15 mouse cellular contexts compared by ENCODE assay signal in genomic region chr6:54833427-54833826, GRCm38 (mm10).
"Had no signal": no experiment of that assay in that cellular context is flagged by ENCODE, and none has a peak within 500 bp of the region (broad histone marks: within the 10 kb centered on the region; RNA-seq: fewer than 3 reads in every experiment).

No protein-coding gene starts in this region.

- H3K27ac ChIP-seq: midbrain, embryonic 10.5 days; midbrain, embryonic 13.5 days; midbrain, embryonic 15.5 days; neural tube, embryonic 13.5 days; neural tube, embryonic 15.5 days had no signal

- H3K4me3 ChIP-seq: midbrain, embryonic 10.5 days; midbrain, embryonic 13.5 days; midbrain, embryonic 15.5 days; myocyte; neural tube, embryonic 13.5 days; neural tube, embryonic 15.5 days had no signal

- H3K9ac ChIP-seq: lung, embryonic 14.5 days; midbrain, embryonic 13.5 days; midbrain, embryonic 15.5 days; neural tube, embryonic 13.5 days; neural tube, embryonic 15.5 days had no signal

- H3K4me1 ChIP-seq: midbrain, embryonic 10.5 days had no signal

- DNase-seq: lung, adult 18-20 months; lung, embryonic 14.5 days; lung, postnatal 10 days; retina, postnatal 1 day; right cerebral cortex, postnatal 14 days; spleen, adult 18-20 months; thymus, adult 18-20 months; thymus, postnatal 14 days; thymus, postnatal 36 days had no signal

- H3K27me3 ChIP-seq: midbrain, embryonic 13.5 days; midbrain, embryonic 15.5 days; neural tube, embryonic 13.5 days; neural tube, embryonic 15.5 days had no signal

- H3K4me2 ChIP-seq: lung, embryonic 14.5 days; midbrain, embryonic 13.5 days; midbrain, embryonic 15.5 days; neural tube, embryonic 13.5 days; neural tube, embryonic 15.5 days had no signal

- ATAC-seq: midbrain, embryonic 13.5 days; midbrain, embryonic 15.5 days had no signal

- H3K36me3 ChIP-seq: midbrain, embryonic 13.5 days; midbrain, embryonic 15.5 days; neural tube, embryonic 13.5 days; neural tube, embryonic 15.5 days had no signal

- H3K9me3 ChIP-seq: midbrain, embryonic 15.5 days; neural tube, embryonic 13.5 days; neural tube, embryonic 15.5 days had no signal
